Mouse (Mus musculus): Measurements from ENCODE around the gene Cyp2j13. TPM values are rescaled to one million over a fixed set of nuclear protein-coding genes. Genes with fewer than 3 reads are reported as not detected.
A peak's percentile ranks its signal among the peaks of the same experiment; 100 is the strongest.
"Not testable (repeated sequence)": the region's sequence is repeated elsewhere in the genome, so short reads cannot be mapped to it uniquely, and the experiment has no call there.

Cyp2j13 gene
- polyA plus RNA-seq (2015; fragmentation: Nextera tagmentation; extraction: Ambion mirVana): 0.05 TPM in 1 of 2 replicates, not detected in the other

DNA sequence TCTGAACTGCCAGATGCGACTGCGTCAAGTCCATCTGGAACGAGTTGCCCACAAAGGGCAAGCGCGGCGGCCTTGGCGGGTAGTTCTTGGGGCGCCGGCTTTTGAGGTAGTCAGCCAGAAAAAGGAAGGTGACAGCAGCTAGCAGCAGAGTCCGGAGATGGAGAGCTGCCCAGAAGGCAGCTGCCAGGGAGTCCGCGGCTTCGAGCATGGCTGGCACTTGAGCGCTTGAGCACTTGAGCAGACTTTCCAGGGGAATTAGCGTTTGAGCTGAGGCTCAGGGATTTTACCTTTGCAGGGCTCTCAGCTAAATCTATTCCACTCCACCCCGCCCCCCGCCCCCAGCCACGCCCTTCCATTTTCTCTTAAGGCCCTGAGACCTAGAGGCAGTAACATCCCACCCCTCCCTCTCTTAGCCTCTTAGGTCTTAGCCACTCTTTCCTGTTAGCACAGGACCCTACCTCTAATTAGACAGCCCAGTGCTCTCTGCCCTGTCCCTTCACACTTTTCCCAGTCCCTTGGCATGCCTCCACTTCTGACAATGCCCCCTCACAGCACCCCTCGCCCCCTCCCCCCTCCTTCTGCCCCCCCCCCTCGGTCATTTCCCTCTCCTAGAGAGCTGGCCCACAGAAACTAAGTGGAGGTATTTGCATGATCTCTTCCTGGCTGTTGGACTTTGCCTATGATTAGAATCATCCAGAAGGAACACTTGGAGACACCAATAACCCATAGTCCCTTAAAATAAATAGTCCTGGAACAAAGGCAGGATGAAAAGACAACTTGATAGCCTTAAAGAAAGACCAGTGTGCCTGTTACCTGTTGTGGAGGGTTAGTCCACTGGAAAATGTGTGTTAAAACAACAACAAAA, at the start of gene Cyp2j13:
TSS of gene Cyp2j13 (minus strand) at position 286 of the 865 bp plus-strand sequence.
- no peak for DNase-seq (ENCODE audit: low spot score)

DNA sequence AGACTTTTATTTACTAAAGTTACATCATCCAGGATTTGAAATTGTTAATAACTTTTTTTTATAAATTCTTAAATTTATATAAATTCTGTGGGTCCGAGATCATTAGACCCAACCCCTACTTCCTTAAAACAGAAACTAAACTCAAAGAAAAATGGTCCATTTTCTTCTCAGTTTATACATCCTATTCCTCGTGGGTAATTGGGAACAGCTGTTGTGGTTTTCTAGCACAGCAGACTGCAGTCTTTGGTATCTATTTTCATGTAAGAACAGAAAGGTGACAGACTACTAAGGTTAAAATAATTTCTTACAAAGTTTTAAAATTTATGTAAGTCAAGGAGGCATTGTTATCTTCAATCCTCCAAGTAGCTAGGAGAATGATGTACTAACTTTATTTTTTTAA, 19.5 kb upstream of the Cyp2j13 start:
- no peak for DNase-seq (ENCODE audit: low spot score)

DNA sequence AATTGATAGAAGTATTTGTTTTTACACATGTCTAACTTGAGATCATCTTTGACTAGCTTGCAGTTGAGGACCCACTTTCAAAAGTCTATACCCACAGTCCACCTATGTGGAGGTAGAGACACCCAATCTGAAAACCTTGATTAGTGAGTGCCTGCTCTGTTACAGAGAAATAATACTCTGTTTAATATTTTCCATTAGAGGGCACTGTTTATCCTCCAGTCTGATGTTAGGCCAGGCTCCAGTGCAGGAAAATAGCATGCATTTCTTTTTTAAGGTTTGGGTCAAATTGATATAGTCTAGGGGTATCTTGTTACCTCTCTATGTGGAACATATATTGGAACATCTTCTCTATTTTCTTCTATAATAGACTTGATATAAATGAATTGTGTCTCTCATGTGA, 14.5 kb upstream of the Cyp2j13 start:
- DNase-seq (ENCODE audit: low spot score): no peak

DNA sequence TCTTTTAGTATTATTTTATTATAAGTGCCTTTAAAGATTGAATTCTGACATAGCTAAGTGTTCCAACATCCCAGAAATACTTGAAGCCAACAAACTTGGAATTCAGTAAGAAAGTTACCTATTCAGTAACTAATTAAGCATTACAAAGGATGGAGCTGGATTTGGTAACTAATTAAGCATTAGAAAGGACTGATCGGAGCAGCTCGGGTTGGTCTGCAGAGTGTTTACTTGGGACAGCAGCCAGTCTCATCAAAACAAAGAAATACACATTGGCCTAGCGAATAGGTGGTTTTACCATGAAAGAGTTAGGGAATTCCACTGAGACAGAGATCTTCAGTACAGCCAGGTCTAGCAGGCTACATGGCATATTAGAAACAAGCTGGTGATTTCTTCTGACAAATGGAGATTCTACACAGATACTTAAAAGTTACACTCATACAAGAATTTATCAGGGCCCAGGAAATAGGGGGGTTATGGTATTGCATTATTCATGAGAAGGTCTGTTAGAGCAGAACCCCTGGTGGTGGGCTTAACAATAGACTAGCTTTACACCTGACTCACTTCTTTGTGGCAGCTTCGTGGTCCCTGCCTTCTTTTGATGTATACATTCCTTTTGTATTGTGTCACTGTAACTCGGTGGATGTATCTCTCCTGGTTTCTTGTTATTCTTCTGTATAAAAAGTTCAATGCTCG, 12.2 kb upstream of the Cyp2j13 start:
- DNase-seq (ENCODE audit: low spot score): not testable (repeated sequence)

DNA sequence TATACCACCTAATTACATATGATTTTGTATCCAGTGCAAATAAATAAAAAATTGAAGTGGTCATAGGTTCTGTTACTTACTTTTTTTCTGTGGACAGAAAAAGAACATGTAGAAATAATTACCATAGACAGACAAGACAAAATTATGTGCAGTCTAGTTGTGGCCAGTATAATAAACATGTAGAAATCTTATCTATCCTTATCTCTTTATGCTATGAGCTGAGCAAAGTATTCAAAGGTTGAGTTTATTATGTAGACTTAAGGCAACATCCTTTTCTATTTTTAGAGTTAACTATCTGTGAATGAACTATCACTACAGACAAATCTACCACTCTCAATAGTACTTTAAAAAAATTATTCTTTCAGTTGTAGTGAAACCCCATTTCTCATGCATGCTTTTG, 962 bp upstream of the Cyp2j13 start:
- no peak for DNase-seq (ENCODE audit: low spot score)

DNA sequence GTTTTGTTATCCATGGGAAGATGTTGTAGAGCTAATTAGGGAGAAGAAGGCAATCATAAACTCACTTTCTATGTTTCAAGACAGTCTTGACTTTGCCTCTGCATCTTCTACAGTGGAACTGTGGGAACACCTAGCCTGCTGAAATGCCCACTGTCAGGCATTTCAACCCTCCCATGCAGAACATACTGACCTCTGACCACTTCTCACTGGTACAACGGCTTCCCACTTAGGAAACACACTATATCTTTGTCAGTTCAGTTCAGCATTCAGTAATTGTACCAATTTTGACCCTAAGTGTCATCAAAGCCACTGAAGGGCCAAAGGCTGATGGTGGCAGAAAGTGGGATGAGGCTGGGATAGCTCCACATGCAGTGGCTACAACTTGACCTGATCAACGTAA, 15.3 kb downstream of the Cyp2j13 start:
- no peak for DNase-seq (ENCODE audit: low spot score)

DNA sequence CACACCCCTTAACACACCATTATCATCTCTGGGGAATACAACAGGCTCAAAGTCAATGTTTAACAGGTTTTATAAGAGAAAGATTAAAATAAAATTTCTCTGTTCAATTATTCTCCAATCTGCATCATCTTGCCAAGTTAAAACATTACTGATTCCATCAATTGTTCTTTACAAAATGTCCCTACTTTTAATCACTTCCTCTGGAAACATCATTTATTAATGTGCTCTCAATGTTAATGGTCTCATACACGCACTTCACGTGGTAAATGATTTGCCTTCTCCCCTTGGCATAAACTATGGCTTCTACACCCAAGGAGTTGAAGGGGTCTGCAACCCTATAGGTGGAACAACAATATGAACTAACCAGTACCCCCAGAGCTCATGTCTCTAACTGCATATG, 17.2 kb downstream of the Cyp2j13 start:
- DNase-seq (ENCODE audit: low spot score): no peak

DNA sequence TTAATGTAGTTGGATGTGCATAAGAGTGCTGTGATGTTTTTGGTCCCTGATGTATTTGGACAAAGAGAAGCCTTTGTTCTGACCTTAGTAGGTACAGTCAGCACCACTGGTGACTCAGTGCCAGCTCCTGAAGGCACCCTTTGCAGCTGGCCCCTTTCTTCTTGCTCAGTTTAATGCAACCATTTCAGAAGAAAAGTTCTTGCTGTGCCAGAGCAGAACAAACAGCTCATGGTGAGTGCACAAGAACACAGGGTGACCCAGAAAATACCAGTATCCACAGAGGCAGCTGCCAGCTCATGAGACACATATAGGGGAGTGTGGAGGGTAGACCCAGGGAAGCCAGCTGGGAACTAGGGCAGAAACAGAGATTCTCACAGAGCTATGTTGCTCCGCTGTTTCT, 48.9 kb downstream of the Cyp2j13 start:
- DNase-seq (ENCODE audit: low spot score): no peak

DNA sequence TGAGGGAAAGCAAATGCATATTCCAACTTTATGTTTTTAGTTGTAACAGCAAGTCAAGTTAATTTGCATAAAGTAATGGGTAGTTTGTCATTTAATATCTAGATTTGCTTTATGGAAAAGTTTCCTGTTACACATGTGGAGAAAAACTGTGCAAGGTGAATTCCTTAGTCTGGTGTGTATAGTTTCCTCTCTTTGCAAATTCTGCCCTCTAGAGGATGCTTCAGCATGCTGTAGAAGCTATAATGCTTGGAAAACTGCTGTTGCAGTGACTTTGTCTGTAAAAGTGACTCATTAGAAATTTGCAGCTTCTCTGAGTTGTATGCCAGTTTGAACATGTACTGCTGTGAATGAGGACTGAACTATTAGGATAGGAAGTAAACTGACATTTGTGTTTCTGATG, 54.5 kb downstream of the Cyp2j13 start:
- DNase-seq (ENCODE audit: low spot score): peak; percentile 3

DNA sequence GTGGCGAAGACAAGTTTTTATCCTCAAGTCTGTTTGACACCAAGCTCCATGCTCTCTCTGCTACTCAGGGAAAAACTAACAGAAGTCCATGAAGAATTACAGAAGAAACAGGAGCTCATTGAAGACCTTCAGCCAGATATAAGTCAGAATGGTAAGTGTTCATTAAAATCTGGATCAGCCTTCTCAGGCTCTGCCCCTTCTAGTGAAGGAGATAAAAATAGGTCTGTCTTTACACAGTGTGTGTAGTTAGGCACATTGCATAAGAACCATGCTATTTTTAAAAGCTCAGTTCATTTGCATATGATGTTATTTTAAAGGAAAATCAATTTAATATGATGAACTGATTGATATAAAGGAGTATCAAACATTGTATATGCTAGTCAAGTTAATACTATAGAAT, 60.5 kb downstream of the Cyp2j13 start:
- no peak for DNase-seq (ENCODE audit: low spot score)

DNA sequence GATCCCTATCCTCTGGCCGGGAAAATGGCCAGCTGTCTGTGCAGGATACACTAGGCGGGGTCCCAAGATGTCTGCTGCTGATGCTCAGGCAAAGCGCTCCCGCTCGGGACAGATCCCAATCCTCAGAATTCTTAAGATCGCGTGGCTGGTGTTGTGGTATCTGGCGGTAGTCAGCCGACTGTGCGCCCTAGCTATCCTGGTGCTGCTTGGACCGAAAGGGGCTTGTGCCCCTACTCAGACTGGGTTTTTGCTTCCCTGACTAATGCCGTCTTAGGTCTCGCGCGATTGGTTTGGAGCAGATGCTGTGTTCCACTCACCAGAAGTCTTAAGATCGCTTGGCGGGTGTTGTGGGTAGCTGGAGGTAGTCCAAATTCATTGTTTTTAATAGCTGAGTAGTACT, 95.1 kb downstream of the Cyp2j13 start:
- DNase-seq (ENCODE audit: low spot score): not testable (repeated sequence)

Other genes starting within 250 kb of the Cyp2j13 start
- gene Hook1, start 110.3 kb downstream of the Cyp2j13 start, polyA plus RNA-seq (2015; fragmentation: Nextera tagmentation; extraction: Ambion mirVana): 17.1 and 17.6 TPM in 2 replicates
- gene Cyp2j12, start 63.6 kb upstream of the Cyp2j13 start, polyA plus RNA-seq (2015; fragmentation: Nextera tagmentation; extraction: Ambion mirVana): 0.09 TPM in 1 of 2 replicates, not detected in the other
- not detected in 2 replicates for gene Cyp2j7, start 159.1 kb upstream of the Cyp2j13 start, polyA plus RNA-seq (2015; fragmentation: Nextera tagmentation; extraction: Ambion mirVana)